12 mouse cellular contexts compared by ENCODE assay signal in the genomic region with DNA sequence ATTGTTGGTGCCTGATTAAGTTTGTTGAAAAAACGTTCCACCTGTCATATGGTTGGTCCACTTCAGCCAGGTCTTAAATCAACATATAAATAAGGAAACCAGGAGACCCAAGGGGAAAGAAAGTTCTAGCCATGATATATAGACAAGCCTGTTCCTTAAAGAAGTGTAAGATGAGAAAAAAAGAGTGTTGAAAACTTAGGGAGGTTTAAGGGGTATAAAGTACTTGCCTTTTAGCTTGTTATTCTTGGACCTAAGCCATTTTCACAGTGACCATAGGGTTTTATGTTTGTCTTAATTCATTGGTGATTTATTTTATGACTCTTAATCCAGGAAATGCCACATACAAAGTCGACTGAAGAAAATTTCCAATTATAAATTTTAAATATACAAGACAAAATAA.
"Had no signal": no experiment of that assay in that cellular context is flagged by ENCODE, and none has a peak within 500 bp of the region (broad histone marks: within the 10 kb centered on the region; RNA-seq: fewer than 3 reads in every experiment).

No protein-coding gene starts in this region.

- H3K4me1 ChIP-seq: limb, embryonic 15.5 days; liver, embryonic 13.5 days; neural tube, embryonic 15.5 days had no signal

- H3K36me3 ChIP-seq: limb, embryonic 15.5 days; liver, embryonic 13.5 days; neural tube, embryonic 15.5 days had no signal

- H3K4me2 ChIP-seq: limb, embryonic 15.5 days; liver, embryonic 13.5 days; neural tube, embryonic 15.5 days had no signal

- DNase-seq: kidney, postnatal 10 days; liver, embryonic 13.5 days; liver, postnatal 0 days; lung, postnatal 36 days; midbrain, embryonic 14.5 days; thymus, postnatal 4 days had no signal

- ATAC-seq: intestine, postnatal 0 days; liver, postnatal 0 days had no signal

- H3K27ac ChIP-seq: left cerebral cortex, adult 2 months; limb, embryonic 15.5 days; liver, embryonic 13.5 days; neural tube, embryonic 15.5 days; stomach, postnatal 0 days had no signal

- H3K27me3 ChIP-seq: limb, embryonic 15.5 days; liver, embryonic 13.5 days; neural tube, embryonic 15.5 days had no signal

- H3K9me3 ChIP-seq: limb, embryonic 15.5 days; liver, embryonic 13.5 days; neural tube, embryonic 15.5 days had no signal

- H3K4me3 ChIP-seq: left cerebral cortex, adult 2 months; limb, embryonic 15.5 days; liver, embryonic 13.5 days; myocyte; neural tube, embryonic 15.5 days had no signal

- H3K9ac ChIP-seq: limb, embryonic 15.5 days; liver, embryonic 13.5 days; liver, postnatal 0 days; neural tube, embryonic 15.5 days had no signal
